Mouse (Mus musculus) embryonic facial prominence, embryonic 10.5 days (tissue): ENCODE measurements around the gene Pm20d1. TPM values are rescaled to one million over a fixed set of nuclear protein-coding genes. Genes with fewer than 3 reads are reported as not detected.

ENCODE experiments used
- DNase-seq: peaks from one replicate; pipeline ENCODE4 v3.0.0-alpha.2; 2017; ENCODE audit warnings: low spot score
- H3K27ac ChIP-seq: fragments of 300-500 bp; sonication (generic); replicated peaks from 2 replicates; pipeline ENCODE4 v1.5.1; 2016; ENCODE audit warnings: mild to moderate bottlenecking
- H3K27me3 ChIP-seq: fragments of 300-500 bp; sonication (generic); replicated peaks from 2 replicates; pipeline ENCODE4 v1.6.1; 2016; ENCODE audit warnings: low read depth, mild to moderate bottlenecking; ENCODE audit not compliant: poor library complexity, severe bottlenecking
- H3K36me3 ChIP-seq: fragments of 300-500 bp; sonication (generic); replicated peaks from 2 replicates; pipeline ENCODE4 v1.6.1; 2016; ENCODE audit warnings: mild to moderate bottlenecking, moderate library complexity
- H3K4me1 ChIP-seq: fragments of 300-500 bp; sonication (generic); 2 replicates; pipeline ENCODE4 v1.6.1; 2016
- H3K4me3 ChIP-seq: fragments of 300-500 bp; sonication (generic); 2 replicates; pipeline ENCODE4 v1.5.1; 2016; ENCODE audit warnings: mild to moderate bottlenecking, moderate library complexity
- H3K9me3 ChIP-seq: fragments of 300-500 bp; sonication (generic); 2 replicates; pipeline ENCODE4 v1.6.1; 2016; ENCODE audit warnings: mild to moderate bottlenecking
- WGBS: fragments of 180-500 bp; shearing (Covaris S2); methylation state at CpG from one replicate; pipeline ENCODE4 v1.1.7; 2016; 5-methylcytosine and 5-hydroxymethylcytosine counted together
- polyA plus RNA-seq: library from polyadenylated mRNA; unstranded; fragments of >200 nt; fragmentation: Nextera tagmentation; extraction: Ambion mirVana; gene quantifications from 2 replicates; pipeline ENCODE4 v1.2.1, GENCODE M21; 2016

Gene Pm20d1
- 2.0 and 3.1 TPM in 2 replicates for polyA plus RNA-seq

DNA sequence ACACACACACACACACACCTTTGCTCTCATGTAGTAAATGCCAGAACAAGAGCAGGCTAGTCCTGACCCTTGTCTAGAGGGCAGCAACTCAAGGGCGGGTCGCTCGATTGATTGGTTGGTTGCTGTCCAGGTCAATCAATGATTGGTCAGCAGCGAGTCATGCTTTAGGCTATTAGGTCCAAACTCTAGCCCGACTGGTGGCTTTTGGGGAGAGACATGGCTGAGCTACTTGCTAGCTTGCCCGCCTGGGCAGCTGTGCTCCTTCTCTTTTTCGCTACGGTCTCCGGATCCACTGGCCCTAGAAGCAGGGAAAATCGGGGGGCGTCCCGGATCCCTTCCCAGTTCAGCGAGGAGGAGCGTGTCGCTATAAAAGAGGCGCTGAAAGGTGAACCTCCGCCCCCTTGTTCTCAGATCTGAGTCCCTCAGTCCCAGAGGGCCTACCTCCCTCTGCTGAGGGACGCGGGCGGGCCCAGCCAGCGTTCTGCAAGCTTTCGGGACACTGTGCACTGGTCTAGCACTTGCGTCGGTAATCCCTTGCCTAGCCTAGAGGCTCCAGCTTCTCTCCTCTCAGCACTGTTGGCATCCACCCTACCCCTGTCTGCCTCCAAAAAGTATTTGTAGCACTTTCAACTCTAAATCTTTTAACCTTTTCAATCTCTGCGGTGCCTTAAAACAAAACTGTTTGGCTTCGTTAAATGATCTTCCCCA lies at the start of gene Pm20d1:
Gene Pm20d1 (plus strand): TSS at position 180 of the 708 bp plus-strand sequence.
- Histone ChIP-seq H3K27ac (peak within 1 kb of the TSS; percentile 57), H3K4me1 (peaks cover 28% of the 10 kb centered on the region), H3K27me3 (peaks cover 21% of the 10 kb centered on the region), H3K36me3 (no peaks in the 10 kb centered on the region), H3K4me3 (peak within 1 kb of the TSS; percentile 54), H3K9me3 (no peaks in the 10 kb centered on the region)
- WGBS = 7% methylated on average over 26 of the region's 26 CpGs
- DNase-seq = peak; percentile 60

DNA sequence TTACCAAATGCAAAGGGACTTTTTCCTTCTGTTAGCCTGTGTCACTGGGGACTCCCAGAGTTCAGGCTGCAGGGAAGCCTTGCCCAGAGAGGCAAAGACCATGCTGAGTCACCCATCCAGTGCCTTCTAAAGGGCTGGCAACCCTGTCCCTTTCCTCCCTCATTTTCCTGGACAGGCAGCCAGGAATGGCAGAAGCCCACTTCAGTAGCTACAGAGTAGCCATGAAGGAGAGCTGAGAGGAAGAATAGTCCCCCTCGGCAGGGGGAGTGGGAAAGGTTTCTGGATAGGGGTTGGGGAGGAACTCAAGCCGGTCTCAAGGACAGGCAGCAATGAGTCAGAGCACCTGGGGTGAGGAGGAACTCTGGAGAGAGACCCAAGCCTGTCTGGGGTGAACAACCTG lies 49.4 kb upstream of the Pm20d1 start:
- Histone ChIP-seq H3K27ac (no peak overlapping the region), H3K27me3 (peaks cover 8% of the 10 kb centered on the region; the same call in 1 of the 2 replicates), H3K4me3 (no peak overlapping the region), H3K9me3 (no peaks in the 10 kb centered on the region), H3K36me3 (no peaks in the 10 kb centered on the region), H3K4me1 (peaks cover 29% of the 10 kb centered on the region)
- no peak for DNase-seq
- WGBS = 57% methylated on average over 2 of the region's 2 CpGs

- no peak for DNase-seq
- no peak overlapping the region for H3K4me3 ChIP-seq
- peaks cover 25% of the 10 kb centered on the region for H3K4me1 ChIP-seq
- H3K27me3 ChIP-seq = peaks cover 8% of the 10 kb centered on the region; the same call in 1 of the 2 replicates
- no peak overlapping the region for H3K27ac ChIP-seq
- no peaks in the 10 kb centered on the region for H3K9me3 ChIP-seq
- WGBS = 83% methylated on average over 2 of the region's 2 CpGs
- no peaks in the 10 kb centered on the region for H3K36me3 ChIP-seq
Measured at GRCm38 (mm10) chr1:131748636-131749035, 48.5 kb upstream of the Pm20d1 start.

- DNase-seq = no peak
- WGBS = 77% methylated on average over 15 of the region's 15 CpGs
- no peaks in the 10 kb centered on the region for H3K9me3 ChIP-seq
- peaks cover 13% of the 10 kb centered on the region for H3K4me1 ChIP-seq
- no peak overlapping the region for H3K4me3 ChIP-seq
- H3K36me3 ChIP-seq = no peaks in the 10 kb centered on the region
- no peak overlapping the region for H3K27ac ChIP-seq
- H3K27me3 ChIP-seq = 0 out of 2 replicates have a peak, but pooled peaks cover 8% of the 10 kb centered on the region
Measured at GRCm38 (mm10) chr1:131749706-131750545, 47.3 kb upstream of the Pm20d1 start.

- 80% methylated on average over 3 of the region's 3 CpGs for WGBS
- no peak for DNase-seq
- Histone ChIP-seq H3K4me3 (no peak overlapping the region), H3K4me1 (0 out of 2 replicates have a peak, but pooled peaks cover 5% of the 10 kb centered on the region), H3K36me3 (no peaks in the 10 kb centered on the region), H3K27me3 (0 out of 2 replicates have a peak, but pooled peaks cover 8% of the 10 kb centered on the region), H3K27ac (no peak overlapping the region), H3K9me3 (no peaks in the 10 kb centered on the region)
Measured at GRCm38 (mm10) chr1:131751181-131751890, 45.8 kb upstream of the Pm20d1 start.

GRCm38 (mm10) chr1:131751891-131752311 lies 45.3 kb upstream of the Pm20d1 start:
- Histone ChIP-seq H3K9me3 (no peaks in the 10 kb centered on the region), H3K27me3 (0 out of 2 replicates have a peak, but pooled peaks cover 4% of the 10 kb centered on the region), H3K4me1 (0 out of 2 replicates have a peak, but pooled peaks cover 5% of the 10 kb centered on the region), H3K27ac (no peak overlapping the region), H3K36me3 (no peaks in the 10 kb centered on the region), H3K4me3 (no peak overlapping the region)
- 72% methylated on average over 10 of the region's 10 CpGs for WGBS
- no peak for DNase-seq

DNA sequence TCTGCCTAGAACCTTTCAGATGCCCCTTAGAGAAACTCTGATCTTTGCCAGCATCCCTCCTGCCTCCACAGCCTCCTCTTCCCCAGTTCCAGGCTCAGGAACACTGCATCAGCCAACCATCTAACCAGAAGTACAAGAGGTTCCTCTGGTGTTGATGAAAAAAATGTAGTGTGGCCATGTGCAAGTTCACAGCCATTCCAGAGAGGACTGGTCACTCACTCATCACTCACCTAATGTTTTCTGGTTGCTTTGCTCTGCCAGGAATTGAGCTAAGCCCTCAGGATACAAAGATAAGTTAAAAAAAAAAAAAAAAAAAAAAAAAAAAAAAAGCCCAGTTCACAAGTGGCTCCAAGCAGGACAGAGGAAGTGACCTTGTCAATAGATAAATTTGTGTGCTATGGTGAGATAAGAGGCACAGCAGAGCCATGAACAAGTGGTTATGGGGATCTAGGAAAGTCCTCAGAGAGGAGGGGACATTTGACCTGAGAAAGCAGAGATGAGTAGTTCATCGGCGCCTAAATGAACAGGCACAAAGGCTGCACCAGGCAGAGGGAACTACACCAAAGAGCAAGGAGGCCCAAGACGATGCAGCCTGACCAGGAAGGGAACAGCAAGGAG lies 42.9 kb upstream of the Pm20d1 start:
- no peak for DNase-seq
- Histone ChIP-seq H3K4me3 (no peak overlapping the region), H3K4me1 (0 out of 2 replicates have a peak, but pooled peaks cover 5% of the 10 kb centered on the region), H3K36me3 (no peaks in the 10 kb centered on the region), H3K27me3 (no peaks in the 10 kb centered on the region), H3K27ac (no peak overlapping the region), H3K9me3 (no peaks in the 10 kb centered on the region)
- 82% methylated on average over 3 of the region's 3 CpGs for WGBS

DNA sequence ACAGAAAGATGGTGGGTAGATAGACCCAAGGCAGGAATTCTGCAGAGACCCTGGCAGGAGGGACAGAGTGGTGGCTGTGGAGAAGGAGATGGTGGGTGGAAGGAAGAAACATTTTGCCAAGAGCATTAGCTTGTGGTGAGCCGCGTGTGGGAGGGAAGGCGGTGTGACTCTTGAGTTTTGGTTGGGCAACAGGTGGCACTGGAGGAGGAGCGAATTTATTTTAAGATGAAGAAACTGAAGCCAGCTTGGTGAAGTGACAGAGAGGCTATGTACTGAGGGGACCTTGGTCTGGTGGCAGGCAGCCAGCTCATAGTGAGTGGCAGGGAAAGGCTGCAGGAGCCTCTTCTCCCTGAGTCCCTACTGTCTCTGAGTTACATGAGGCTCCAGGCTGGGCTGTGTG lies 42.3 kb upstream of the Pm20d1 start:
- no peak for DNase-seq
- WGBS = 92% methylated on average over 4 of the region's 4 CpGs
- no peak overlapping the region for H3K27ac ChIP-seq

DNA sequence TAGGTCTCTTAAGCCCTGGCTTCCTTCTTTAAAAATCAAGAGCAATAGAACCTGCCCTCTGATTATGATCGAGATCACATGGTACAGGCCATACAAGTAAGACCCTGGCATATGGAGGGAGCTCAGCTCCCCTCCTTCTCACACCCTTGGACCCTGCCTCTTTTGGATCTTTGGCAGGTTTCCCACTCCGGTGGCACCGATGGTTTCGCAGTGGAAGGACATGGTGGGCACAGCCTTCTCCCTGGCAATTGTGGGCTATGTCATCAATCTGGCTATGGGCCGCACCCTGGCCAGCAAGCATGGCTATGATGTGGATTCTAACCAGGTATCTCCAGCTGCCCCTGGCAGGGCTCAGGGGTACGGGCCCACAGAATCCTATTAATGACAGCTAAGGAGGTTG lies 40.0 kb upstream of the Pm20d1 start:
- H3K36me3 ChIP-seq = no peaks in the 10 kb centered on the region
- H3K9me3 ChIP-seq = no peaks in the 10 kb centered on the region
- no peaks in the 10 kb centered on the region for H3K4me1 ChIP-seq
- no peaks in the 10 kb centered on the region for H3K27me3 ChIP-seq
- H3K27ac ChIP-seq = no peak overlapping the region
- 94% methylated on average over 6 of the region's 6 CpGs for WGBS
- DNase-seq = no peak
- H3K4me3 ChIP-seq = no peak overlapping the region

More for the DNA sequence above, 42.3 kb upstream of the Pm20d1 start:
- H3K4me3 ChIP-seq = no peak overlapping the region
- no peaks in the 10 kb centered on the region for H3K36me3 ChIP-seq
- no peaks in the 10 kb centered on the region for H3K27me3 ChIP-seq
- 0 out of 2 replicates have a peak, but pooled peaks cover 5% of the 10 kb centered on the region for H3K4me1 ChIP-seq
- H3K9me3 ChIP-seq = no peaks in the 10 kb centered on the region

DNA sequence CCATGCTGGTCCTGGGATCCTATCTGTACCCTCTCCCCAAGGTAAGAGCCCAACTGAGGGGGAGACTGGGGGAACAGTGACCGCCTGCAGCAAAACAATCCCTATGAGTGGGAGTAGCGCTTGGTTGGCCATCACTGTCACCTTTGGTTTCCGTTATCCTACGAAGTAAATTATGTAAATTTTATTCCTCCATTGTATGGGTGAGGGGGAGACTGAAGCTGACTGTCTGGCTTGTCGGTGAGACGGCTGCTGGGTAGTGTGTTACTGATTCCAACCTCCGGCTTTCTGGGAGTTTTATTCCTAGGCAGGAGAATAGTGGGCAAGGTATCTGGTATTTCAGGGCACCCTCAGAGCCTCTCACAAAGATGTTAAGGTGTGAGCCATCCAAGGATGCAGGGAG lies 38.4 kb upstream of the Pm20d1 start:
- Histone ChIP-seq H3K27ac (no peak overlapping the region), H3K9me3 (no peaks in the 10 kb centered on the region), H3K4me1 (no peaks in the 10 kb centered on the region), H3K4me3 (no peak overlapping the region), H3K27me3 (no peaks in the 10 kb centered on the region), H3K36me3 (no peaks in the 10 kb centered on the region)
- DNase-seq = no peak
- WGBS = 79% methylated on average over 7 of the region's 7 CpGs

DNA sequence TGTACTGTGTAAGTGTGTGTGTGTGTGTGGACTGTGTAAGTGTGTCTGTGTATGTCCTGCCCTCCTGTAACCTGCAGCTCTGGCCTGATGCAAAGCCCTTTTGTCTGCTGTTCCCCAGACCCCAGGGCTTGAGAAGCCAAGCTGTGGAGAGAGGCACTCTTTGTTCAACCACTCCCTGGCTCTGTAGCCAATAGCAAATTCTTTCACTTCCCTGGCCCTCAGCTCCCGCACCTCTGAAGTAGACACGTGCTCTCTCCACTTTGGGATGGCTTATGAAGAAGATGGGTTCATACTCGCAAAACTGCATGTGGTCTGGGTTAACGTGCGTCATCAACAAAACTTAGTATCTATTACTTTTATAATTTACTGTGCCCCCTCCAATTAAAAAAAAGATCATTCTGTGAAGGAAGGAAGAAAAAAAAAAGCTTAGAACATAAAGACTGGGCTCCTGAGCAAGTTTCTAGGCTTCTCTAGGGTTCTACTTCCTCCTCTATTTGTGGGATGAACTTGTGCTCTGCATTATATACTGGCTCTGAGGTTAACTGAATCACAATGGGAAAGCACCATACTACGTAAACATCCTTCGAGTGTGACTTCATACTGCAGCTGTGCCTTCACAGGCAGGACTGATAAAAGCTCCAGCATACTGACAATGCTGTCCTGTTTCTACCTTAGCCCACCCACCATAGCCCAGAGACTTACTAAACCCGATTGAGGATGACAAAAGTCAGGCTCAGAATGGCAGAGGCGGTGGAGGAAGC lies 37.3 kb upstream of the Pm20d1 start:
- H3K27me3 ChIP-seq = peaks cover 3% of the 10 kb centered on the region; the same call in 1 of the 2 replicates
- H3K36me3 ChIP-seq = no peaks in the 10 kb centered on the region
- H3K4me1 ChIP-seq = no peaks in the 10 kb centered on the region
- DNase-seq = no peak
- H3K9me3 ChIP-seq = no peaks in the 10 kb centered on the region
- peak overlapping the region; percentile 15; the same call in 1 of the 2 replicates for H3K27ac ChIP-seq
- WGBS = 67% methylated on average over 9 of the region's 9 CpGs
- H3K4me3 ChIP-seq = no peak overlapping the region
